Mouse (Mus musculus): ENCODE results near the gene Foxn1. TPM values are rescaled to one million over a fixed set of nuclear protein-coding genes. Genes with fewer than 3 reads are reported as not detected.

Gene Foxn1
- total RNA-seq, 1 experiment: not detected

GRCm38 (mm10) chr11:78408256-78409240, 22.2 kb upstream of the Foxn1 start:
- H3K27ac ChIP-seq (ENCODE audit: insufficient read depth, low read depth, low read length, poor library complexity, severe bottlenecking): no peak overlapping the region
- H3K9me3 ChIP-seq (ENCODE audit: control insufficient read depth, insufficient read depth, low read depth, low read length): no peaks in the 10 kb centered on the region
- DNase-seq (ENCODE audit: low read depth, low spot score): no peak
- no peak overlapping the region for H3K9ac ChIP-seq (ENCODE audit: insufficient read depth, low read depth, low read length, poor library complexity, severe bottlenecking)
- H3K36me3 ChIP-seq (ENCODE audit: control insufficient read depth, insufficient read depth, low read length, poor library complexity, severe bottlenecking): no peaks in the 10 kb centered on the region
- H3K4me1 ChIP-seq (ENCODE audit: control insufficient read depth in 2 of 2, insufficient read depth in 2 of 2, low read length in 2 of 2, poor library complexity in 1 of 2): 0 out of 4 replicates have a peak, but pooled peaks cover 0 to 2% of the 10 kb centered on the region in 2 experiments
- in situ Hi-C loops (cut with MboI; ENCODE audit: low sequenced_read_pairs in 2 of 2, unreplicated experiment in 2 of 2): no loop called here
- no peak for TF ChIP-seq MAFK (IDR thresholded peaks at IDR 0.05; ENCODE audit: insufficient read depth, low read depth, low read length)
- H3K4me3 ChIP-seq (ENCODE audit: insufficient read depth in 1 of 2, low read depth in 1 of 2, low read length in 2 of 2, poor library complexity in 1 of 2, severe bottlenecking in 1 of 2): no peak overlapping the region

DNA sequence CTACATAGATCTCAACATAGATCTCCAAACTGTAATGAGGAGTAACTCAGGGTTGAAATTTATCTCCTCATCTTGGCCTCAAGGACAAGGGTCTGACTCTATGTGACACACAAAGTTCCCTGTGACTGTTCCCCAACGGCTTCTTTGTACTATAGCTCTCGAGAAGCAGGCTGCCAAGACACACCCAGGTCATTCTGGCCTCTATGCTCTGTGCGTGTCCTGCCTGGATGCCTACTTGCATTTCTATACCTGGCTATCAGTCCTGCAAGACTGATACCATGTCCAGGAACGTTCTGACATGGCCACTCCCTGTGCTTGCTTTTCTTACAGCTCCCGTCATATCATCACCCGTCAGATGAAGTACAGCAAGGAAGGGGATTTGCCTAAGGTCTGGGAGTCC, 15.7 kb upstream of the Foxn1 start:
- in situ Hi-C loops (cut with MboI; ENCODE audit: low sequenced_read_pairs in 2 of 2, unreplicated experiment in 2 of 2): no loop called here
- no peak overlapping the region for H3K27ac ChIP-seq (ENCODE audit: insufficient read depth, low read depth, low read length, poor library complexity, severe bottlenecking)
- H3K9ac ChIP-seq (ENCODE audit: insufficient read depth, low read depth, low read length, poor library complexity, severe bottlenecking): no peak overlapping the region
- TF ChIP-seq ZNF384 (IDR thresholded peaks at IDR 0.05; ENCODE audit: low read depth, low read length): no peak
- no peak for TF ChIP-seq ZC3H11A (IDR thresholded peaks at IDR 0.05; ENCODE audit: borderline replicate concordance, low read depth, low read length)
- no peak for TF ChIP-seq CHD2 (IDR thresholded peaks at IDR 0.05; ENCODE audit: low read depth, low read length)
- TF ChIP-seq MAFK (IDR thresholded peaks at IDR 0.05; ENCODE audit: insufficient read depth, low read depth, low read length): no peak
- no peak for TF ChIP-seq HCFC1 (IDR thresholded peaks at IDR 0.05; ENCODE audit: borderline replicate concordance, insufficient read depth, low read length)
- no peak for DNase-seq (ENCODE audit: low read depth, low spot score)
- H3K4me1 ChIP-seq (ENCODE audit: control insufficient read depth in 2 of 2, insufficient read depth in 2 of 2, low read length in 2 of 2, poor library complexity in 1 of 2): peaks cover 3 to 19% of the 10 kb centered on the region in 2 experiments; a peak in 2 of 4 replicates
- no peaks in the 10 kb centered on the region for H3K9me3 ChIP-seq (ENCODE audit: control insufficient read depth, insufficient read depth, low read depth, low read length)
- no peak overlapping the region for H3K4me3 ChIP-seq (ENCODE audit: insufficient read depth in 1 of 2, low read depth in 1 of 2, low read length in 2 of 2, poor library complexity in 1 of 2, severe bottlenecking in 1 of 2)
- H3K36me3 ChIP-seq (ENCODE audit: control insufficient read depth, insufficient read depth, low read length, poor library complexity, severe bottlenecking): no peaks in the 10 kb centered on the region

GRCm38 (mm10) chr11:78401469-78401868, 15.1 kb upstream of the Foxn1 start:
- Histone ChIP-seq H3K4me3 (ENCODE audit: insufficient read depth in 1 of 2, low read depth in 1 of 2, low read length in 2 of 2, poor library complexity in 1 of 2, severe bottlenecking in 1 of 2) (no peak overlapping the region), H3K9me3 (ENCODE audit: control insufficient read depth, insufficient read depth, low read depth, low read length) (no peaks in the 10 kb centered on the region), H3K36me3 (ENCODE audit: control insufficient read depth, insufficient read depth, low read length, poor library complexity, severe bottlenecking) (no peaks in the 10 kb centered on the region), H3K9ac (ENCODE audit: insufficient read depth, low read depth, low read length, poor library complexity, severe bottlenecking) (no peak overlapping the region), H3K27ac (ENCODE audit: insufficient read depth, low read depth, low read length, poor library complexity, severe bottlenecking) (no peak overlapping the region), H3K4me1 (ENCODE audit: control insufficient read depth in 2 of 2, insufficient read depth in 2 of 2, low read length in 2 of 2, poor library complexity in 1 of 2) (peaks cover 3 to 25% of the 10 kb centered on the region in 2 experiments; a peak in 2 of 4 replicates)
- in situ Hi-C loops (cut with MboI; ENCODE audit: low sequenced_read_pairs in 2 of 2, unreplicated experiment in 2 of 2): no loop called here
- no peak for TF ChIP-seq ZNF384 (IDR thresholded peaks at IDR 0.05; ENCODE audit: low read depth, low read length)
- TF ChIP-seq ZC3H11A (IDR thresholded peaks at IDR 0.05; ENCODE audit: borderline replicate concordance, low read depth, low read length): no peak
- TF ChIP-seq CHD2 (IDR thresholded peaks at IDR 0.05; ENCODE audit: low read depth, low read length): no peak
- TF ChIP-seq MAFK (IDR thresholded peaks at IDR 0.05; ENCODE audit: insufficient read depth, low read depth, low read length): no peak
- no peak for TF ChIP-seq HCFC1 (IDR thresholded peaks at IDR 0.05; ENCODE audit: borderline replicate concordance, insufficient read depth, low read length)
- DNase-seq (ENCODE audit: low read depth, low spot score): no peak

DNA sequence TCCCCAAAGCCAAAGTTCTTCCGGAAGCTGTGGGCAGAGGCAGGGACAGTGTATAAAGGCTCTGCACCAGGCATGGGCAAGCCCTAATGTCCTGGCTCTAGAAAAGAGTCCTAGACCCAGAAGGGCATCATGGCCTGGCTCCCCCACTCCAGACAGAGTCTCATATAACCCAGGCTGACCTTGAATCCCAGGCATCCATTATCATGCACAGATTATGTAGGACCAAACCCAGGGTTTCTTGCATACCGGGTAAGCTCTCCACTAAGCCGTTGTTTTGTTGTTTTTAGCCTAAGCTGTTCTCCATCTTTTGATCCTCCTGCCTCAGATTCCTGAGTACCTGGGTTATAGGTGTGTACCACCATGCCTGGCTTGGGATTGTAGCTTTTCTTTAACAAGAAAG, 14.6 kb upstream of the Foxn1 start:
- no peaks in the 10 kb centered on the region for H3K36me3 ChIP-seq (ENCODE audit: control insufficient read depth, insufficient read depth, low read length, poor library complexity, severe bottlenecking)
- DNase-seq (ENCODE audit: low read depth, low spot score): no peak
- H3K27ac ChIP-seq (ENCODE audit: insufficient read depth, low read depth, low read length, poor library complexity, severe bottlenecking): no peak overlapping the region
- H3K4me3 ChIP-seq (ENCODE audit: insufficient read depth in 1 of 2, low read depth in 1 of 2, low read length in 2 of 2, poor library complexity in 1 of 2, severe bottlenecking in 1 of 2): no peak overlapping the region
- no peaks in the 10 kb centered on the region for H3K9me3 ChIP-seq (ENCODE audit: control insufficient read depth, insufficient read depth, low read depth, low read length)
- in situ Hi-C loops (cut with MboI; ENCODE audit: low sequenced_read_pairs in 2 of 2, unreplicated experiment in 2 of 2): no loop called here
- H3K9ac ChIP-seq (ENCODE audit: insufficient read depth, low read depth, low read length, poor library complexity, severe bottlenecking): no peak overlapping the region
- TF ChIP-seq CHD2 (IDR thresholded peaks at IDR 0.05; ENCODE audit: low read depth, low read length) (no peak), MAFK (IDR thresholded peaks at IDR 0.05; ENCODE audit: insufficient read depth, low read depth, low read length) (no peak), HCFC1 (IDR thresholded peaks at IDR 0.05; ENCODE audit: borderline replicate concordance, insufficient read depth, low read length) (no peak), ZC3H11A (IDR thresholded peaks at IDR 0.05; ENCODE audit: borderline replicate concordance, low read depth, low read length) (no peak), ZNF384 (IDR thresholded peaks at IDR 0.05; ENCODE audit: low read depth, low read length) (no peak)
- peaks cover 3 to 27% of the 10 kb centered on the region in 2 experiments; a peak in 2 of 4 replicates for H3K4me1 ChIP-seq (ENCODE audit: control insufficient read depth in 2 of 2, insufficient read depth in 2 of 2, low read length in 2 of 2, poor library complexity in 1 of 2)

All from ES-E14 (cell line).